Mouse (Mus musculus): ENCODE results near the gene Abcc4.

- TF ChIP-seq CTCF (IDR thresholded peaks at IDR 0.05; ENCODE audit: control insufficient read depth, insufficient read depth, low read length): no peak
- no peak for TF ChIP-seq POLR2A (IDR thresholded peaks at IDR 0.05; ENCODE audit: borderline replicate concordance, control insufficient read depth, low read depth, low read length)
Observed at GRCm38 (mm10) chr14:118563570-118563969, 142.4 kb downstream of the Abcc4 start.
